Mouse (Mus musculus) ES-CJ7 (cell line): ENCODE results near the gene Cycs.

ENCODE experiments used
- DNase-seq: peaks from one replicate; pipeline ENCODE4 v3.0.0; 2011; ENCODE audit warnings: low read depth, low spot score

Cycs gene

GRCm38 (mm10) chr6:50545412-50546043 lies 20.8 kb downstream of the Cycs start:
- DNase-seq = peak; percentile 65

- DNase-seq = no peak
These were observed 23.8 kb downstream of the Cycs start for GRCm38 (mm10) chr6:50542535-50542934.

GRCm38 (mm10) chr6:50539641-50540040 lies 26.7 kb downstream of the Cycs start:
- no peak for DNase-seq

- DNase-seq = peak; percentile 90
These were observed 29.9 kb downstream of the Cycs start for GRCm38 (mm10) chr6:50536461-50536892.

GRCm38 (mm10) chr6:50535346-50535745 lies 31.0 kb downstream of the Cycs start:
- no peak for DNase-seq

- DNase-seq = no peak
These were observed 34.4 kb downstream of the Cycs start for GRCm38 (mm10) chr6:50531920-50532319.

GRCm38 (mm10) chr6:50531003-50531402 lies 35.3 kb downstream of the Cycs start:
- no peak for DNase-seq

GRCm38 (mm10) chr6:50529194-50529593 lies 37.1 kb downstream of the Cycs start:
- no peak for DNase-seq

GRCm38 (mm10) chr6:50527416-50527815 lies 38.9 kb downstream of the Cycs start:
- DNase-seq = no peak

- DNase-seq = peak; percentile 75
These were observed 39.7 kb downstream of the Cycs start for GRCm38 (mm10) chr6:50526597-50527024.

- no peak for DNase-seq
These were observed 40.5 kb downstream of the Cycs start for GRCm38 (mm10) chr6:50525846-50526245.

GRCm38 (mm10) chr6:50524261-50524896 lies 42.0 kb downstream of the Cycs start:
- DNase-seq = no peak

- no peak for DNase-seq
These were observed 43.6 kb downstream of the Cycs start for GRCm38 (mm10) chr6:50522772-50523171.

GRCm38 (mm10) chr6:50521532-50522135 lies 44.7 kb downstream of the Cycs start:
- no peak for DNase-seq

- DNase-seq = no peak
These were observed 46.2 kb downstream of the Cycs start for GRCm38 (mm10) chr6:50520139-50520538.

- no peak for DNase-seq
These were observed 48.0 kb downstream of the Cycs start for GRCm38 (mm10) chr6:50518371-50518770.
